Mouse (Mus musculus): ENCODE results near the gene Olfr1107.

Olfr1107 gene

GRCm38 (mm10) chr2:87075717-87076116 is at the start of gene Olfr1107:
TSS of gene Olfr1107 (minus strand) at chr2:87075817.
- no peak for DNase-seq

- DNase-seq: no peak
Observed at GRCm38 (mm10) chr2:87114467-87114866, 38.9 kb upstream of the Olfr1107 start, which contains the start of gene Olfr259. TSS of gene Olfr259 (minus strand) at chr2:87114567.

- DNase-seq: no peak
Observed at GRCm38 (mm10) chr2:87095908-87096307, 20.3 kb upstream of the Olfr1107 start, which contains the start of gene Olfr1109. TSS of gene Olfr1109 (minus strand) at chr2:87096008.

GRCm38 (mm10) chr2:87052173-87052572 is 23.4 kb downstream of the Olfr1107 start, which contains the start of gene Olfr1106:
TSS of gene Olfr1106 (minus strand) at chr2:87052273.
- DNase-seq: no peak

DNA sequence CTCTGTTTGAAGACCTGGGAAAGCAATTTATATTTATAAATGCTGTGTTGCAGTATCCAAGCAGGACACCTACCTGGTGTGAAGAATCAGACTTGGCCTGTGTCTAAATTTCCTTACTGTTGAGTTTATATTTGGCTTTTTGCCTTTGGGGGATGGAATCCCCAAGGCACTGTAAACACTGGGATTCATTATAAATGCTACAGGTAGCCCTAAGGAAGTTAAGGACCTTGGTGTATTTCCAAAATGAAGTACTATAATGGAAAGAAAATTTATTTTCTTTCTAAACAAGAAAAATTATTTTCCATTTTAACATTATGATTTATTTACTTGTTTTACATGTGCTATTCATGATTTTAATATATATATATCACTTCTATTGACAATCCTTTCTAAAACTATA is 39.2 kb downstream of the Olfr1107 start, which contains the start of gene Olfr1105:
TSS of gene Olfr1105 (minus strand) at position 101 of the 400 bp plus-strand sequence.
- DNase-seq: no peak

GRCm38 (mm10) chr2:87026980-87027379 is 48.6 kb downstream of the Olfr1107 start, which contains the start of gene Olfr1104:
TSS of gene Olfr1104 (minus strand) at chr2:87027080.
- DNase-seq: no peak
